Mouse (Mus musculus): Measurements from ENCODE around the gene Neb. TPM values are rescaled to one million over a fixed set of nuclear protein-coding genes. Genes with fewer than 3 reads are reported as not detected.

Gene Neb
- not detected in 2 replicates for polyA plus RNA-seq (2012)

DNA sequence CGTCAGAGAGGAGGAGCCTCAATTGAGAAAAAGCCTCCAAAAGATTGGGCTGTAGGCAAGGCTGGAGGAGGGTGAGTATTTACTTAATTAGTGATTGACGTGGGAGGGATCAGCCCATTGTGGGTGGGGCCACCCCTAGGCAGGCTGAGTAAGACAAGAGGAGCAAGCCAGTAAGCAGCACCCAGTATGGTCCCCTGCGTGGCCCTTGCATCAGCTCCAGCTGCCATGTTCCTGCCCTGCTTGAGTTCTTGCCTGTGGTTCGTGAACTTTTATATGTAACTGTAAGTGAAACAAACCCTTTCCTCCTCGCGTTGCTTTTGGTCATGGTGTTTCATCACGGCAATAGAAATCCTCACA, at the start of gene Neb:
TSS of gene Neb (minus strand) at position 27 of the 357 bp plus-strand sequence.
- no peak for TF ChIP-seq GATA1 (IDR thresholded peaks at IDR 0.05; ENCODE audit: low read length)

DNA sequence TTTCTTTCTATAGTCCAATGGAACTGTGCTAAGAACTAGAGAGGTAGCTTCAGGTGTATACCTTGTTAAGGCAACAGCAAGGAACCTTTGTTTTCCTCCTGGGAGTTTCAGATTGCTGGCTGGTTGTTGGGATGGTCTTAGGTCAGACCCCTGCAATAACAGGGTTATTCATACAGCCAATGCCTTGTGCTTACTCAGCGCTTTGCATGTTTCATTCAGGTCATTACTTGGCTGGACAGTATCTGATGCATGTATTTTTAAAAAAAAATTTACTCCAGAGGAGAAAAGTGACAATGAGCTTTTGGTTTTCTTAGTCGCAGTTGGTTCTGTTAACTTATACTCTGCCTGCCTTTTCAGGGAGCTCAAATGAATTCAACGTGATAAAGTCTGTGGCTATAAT, 49.1 kb upstream of the Neb start:
- TF ChIP-seq GATA1 (IDR thresholded peaks at IDR 0.05; ENCODE audit: low read length): no peak

DNA sequence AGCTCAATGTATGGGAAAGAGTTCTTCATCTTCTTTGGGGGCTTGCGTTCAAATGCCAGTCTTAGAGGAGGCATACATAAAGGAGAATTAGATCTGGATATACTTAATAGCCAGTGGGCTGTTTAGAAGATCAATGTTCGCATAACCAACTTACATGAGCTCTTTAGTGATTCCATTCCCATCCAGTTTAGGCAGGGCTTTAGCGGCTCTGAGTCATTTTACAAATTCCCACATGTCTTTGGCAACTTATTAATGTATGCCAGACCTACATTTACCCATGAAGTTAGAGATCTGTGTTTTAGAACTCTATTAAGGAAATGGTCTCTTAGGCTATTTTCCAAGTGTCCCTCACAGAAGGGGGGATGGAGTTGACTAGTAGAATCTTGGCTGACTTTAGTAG, 47.8 kb upstream of the Neb start:
- TF ChIP-seq GATA1 (IDR thresholded peaks at IDR 0.05; ENCODE audit: low read length): no peak

DNA sequence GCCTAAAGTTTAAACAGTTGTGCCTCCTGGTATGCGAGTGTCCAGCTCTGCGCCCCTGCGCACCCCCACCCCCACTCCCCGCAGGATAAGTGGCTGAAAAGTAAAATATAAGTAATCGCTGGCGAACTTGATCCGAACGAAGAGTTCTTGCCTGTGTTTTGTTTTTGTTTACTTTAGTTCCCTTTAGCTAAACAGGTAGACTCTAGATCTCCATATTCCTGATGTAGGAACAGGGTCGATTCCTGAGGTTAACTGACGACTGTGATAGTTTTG, 47.2 kb upstream of the Neb start:
- TF ChIP-seq GATA1 (IDR thresholded peaks at IDR 0.05; ENCODE audit: low read length): no peak

DNA sequence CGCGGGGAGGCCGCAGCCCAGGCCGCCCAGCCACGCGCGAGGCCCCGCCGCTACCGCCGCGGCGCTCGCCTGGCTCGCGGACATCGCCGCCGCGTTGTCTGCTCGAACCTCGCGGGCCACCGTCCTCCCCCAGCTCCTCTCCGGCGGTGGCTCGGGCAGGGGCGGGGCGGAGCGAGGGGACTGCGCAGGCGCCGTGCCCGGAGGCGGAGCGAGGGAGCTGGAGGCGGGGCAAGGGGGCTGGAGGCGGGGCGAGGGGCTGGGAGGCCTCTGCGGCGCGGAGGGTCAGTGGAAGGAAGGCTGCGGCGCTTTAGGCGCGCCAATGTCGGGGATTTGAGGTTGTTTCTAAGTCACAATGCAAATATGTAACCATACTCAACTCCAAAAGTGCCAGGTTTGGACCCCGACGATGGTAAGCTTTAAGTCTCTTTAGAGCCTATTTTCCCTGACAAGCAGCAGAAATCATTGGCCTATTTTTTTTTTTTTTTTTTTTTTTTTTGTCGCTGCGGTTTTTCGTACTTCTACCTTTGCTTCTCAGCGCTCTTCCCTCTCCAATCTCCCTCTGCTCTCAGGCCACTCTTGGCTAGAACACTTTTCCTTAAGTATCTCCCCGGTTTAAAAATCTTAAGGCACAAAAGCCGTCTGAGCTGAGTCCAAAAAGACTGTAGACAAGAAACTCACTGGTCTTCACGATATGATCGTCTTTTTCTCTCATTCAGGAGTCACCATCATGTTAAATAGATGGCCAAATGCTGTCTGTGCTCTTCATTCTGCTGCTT, 46.7 kb upstream of the Neb start, which contains the start of gene Arl5a:
TSS of gene Arl5a (minus strand) at position 155 of the 776 bp plus-strand sequence.
- TF ChIP-seq GATA1 (IDR thresholded peaks at IDR 0.05; ENCODE audit: low read length): no peak

DNA sequence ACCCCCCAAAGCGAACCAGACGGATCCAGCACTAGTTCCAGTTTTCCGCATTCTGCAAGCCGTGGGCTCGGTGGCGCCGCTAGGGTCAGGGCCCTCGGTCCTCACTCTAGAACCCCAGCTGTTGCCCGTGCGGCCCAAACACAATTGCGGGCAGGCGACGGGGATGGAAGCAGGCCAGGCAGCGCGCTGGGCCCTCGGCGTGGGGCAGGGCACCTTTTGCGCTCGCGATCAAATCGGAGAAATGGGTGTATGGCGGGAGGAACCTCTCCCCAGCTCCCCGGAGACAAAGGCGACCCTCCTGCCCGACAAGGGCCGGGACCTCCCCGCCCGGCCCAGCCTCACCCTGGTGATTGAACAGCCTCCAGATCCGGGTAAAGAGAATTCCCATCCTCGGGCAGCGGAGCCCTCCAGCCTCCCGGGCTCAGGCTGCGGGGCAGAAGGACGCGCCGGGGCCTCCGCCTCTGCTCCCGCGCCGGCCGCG, 46.0 kb upstream of the Neb start:
- no peak for TF ChIP-seq GATA1 (IDR thresholded peaks at IDR 0.05; ENCODE audit: low read length)

DNA sequence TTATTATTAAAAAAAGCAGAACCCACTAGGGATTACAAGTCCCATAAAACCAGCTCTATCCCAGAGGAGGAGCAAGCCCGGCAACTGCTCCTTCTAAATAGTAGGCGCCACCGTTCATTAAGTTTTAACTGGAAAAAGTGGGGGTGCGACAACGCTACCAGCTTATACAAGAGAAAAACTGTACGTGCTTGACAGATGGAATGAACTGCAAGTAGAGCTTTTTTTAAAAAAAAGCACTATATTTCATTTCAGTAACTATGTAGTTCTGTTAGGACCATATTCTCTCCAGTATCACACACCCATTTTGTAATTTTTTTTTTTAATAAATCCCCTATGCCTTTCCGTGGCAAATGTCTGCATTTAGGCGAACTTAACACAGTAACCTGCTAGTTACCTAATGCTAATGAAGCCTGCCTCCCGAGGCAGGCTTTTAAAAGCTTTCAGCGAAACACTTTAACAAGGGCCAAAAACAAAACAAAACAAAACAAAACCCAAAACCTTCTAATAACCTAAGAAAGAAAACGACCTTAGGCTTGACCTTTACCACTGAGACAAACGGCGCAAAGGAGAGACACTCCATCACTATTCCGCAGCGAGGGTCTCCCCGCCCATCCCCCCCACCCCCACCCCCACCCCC, 45.5 kb upstream of the Neb start:
- TF ChIP-seq GATA1 (IDR thresholded peaks at IDR 0.05; ENCODE audit: low read length): no peak

DNA sequence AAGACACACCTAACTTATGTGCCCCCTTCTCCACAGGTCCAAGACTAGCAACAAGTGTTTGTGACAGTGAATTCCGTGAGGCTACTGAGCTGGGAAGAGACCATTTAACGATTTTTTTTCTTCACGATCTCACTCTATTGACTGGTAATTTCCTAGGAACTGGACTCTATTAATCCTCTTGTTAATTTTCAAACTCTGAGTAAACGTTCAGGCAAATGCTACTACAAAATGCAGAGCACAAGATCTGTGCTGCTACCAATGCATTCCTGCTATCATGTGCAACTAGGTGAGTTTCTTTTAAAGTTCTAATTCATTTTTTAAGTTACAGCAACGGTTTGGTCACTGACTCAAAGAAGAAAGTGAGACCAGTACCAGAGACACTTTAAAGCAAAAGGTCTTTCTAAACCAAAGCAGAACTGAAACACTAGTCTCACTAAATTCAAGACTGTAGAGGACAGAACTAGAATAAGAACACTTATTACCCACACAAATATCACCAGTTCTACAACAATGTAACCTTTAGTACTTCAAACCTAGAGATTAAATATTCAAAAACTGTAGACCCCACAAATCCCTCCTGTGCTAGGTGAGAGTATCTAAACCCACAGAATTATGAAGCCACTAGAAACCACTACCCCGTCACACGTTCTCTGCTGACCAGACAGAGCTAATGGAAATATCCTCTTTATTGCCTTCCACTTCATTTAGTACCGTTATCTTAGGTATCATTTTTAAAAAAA, 44.8 kb upstream of the Neb start:
- TF ChIP-seq GATA1 (IDR thresholded peaks at IDR 0.05; ENCODE audit: low read length): no peak

DNA sequence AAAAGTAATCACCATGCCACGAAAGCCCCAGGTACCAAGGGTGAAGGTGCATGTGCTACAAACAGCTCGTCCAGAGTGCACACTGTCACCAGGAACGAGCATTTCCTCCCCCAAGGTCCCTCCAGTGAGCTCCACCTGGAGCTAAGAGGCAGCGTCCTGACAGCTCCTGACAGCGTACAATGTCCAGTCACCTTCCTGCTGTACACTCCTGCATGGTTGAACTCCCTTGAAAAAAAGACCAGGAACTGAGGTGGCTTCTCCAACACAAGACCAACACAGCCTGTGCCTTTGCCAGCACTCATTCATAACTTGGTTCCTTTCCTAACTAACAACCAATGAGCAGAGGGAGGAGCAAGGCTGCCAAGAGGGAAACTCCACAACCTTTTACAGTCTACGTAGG, 42.9 kb upstream of the Neb start:
- TF ChIP-seq GATA1 (IDR thresholded peaks at IDR 0.05; ENCODE audit: low read length): no peak

DNA sequence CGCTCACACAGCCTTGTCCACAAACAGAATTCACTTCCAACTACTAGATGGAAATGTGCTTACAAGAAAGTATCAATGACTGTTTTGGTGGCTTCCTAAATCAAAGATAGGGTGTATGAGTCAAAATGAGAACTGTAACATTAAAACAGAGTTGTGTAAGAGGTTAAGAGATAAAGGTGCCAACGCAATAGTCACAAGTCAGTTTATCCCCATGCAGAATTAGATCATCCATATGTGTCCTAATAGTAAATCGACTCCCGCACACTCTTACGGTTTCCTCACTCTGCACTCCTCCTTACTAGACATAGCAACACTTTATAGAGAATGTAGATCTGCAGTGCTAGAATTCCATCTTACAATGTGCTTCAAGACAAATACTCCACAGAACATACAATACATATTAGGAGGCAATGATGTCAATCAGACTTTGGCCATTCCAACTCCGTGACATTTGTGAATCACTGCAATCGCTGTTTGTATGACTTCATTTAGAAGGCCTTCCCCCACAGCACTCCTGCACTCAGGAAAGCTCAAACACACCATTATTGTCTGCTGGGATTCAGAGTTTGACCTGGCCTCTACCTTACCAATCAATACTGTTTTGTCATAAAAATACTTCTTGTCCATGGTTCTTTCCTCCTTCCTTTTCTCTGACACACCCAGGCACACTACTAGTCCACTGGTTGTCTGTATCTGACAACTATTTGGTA, 41.9 kb upstream of the Neb start:
- no peak for TF ChIP-seq GATA1 (IDR thresholded peaks at IDR 0.05; ENCODE audit: low read length)

DNA sequence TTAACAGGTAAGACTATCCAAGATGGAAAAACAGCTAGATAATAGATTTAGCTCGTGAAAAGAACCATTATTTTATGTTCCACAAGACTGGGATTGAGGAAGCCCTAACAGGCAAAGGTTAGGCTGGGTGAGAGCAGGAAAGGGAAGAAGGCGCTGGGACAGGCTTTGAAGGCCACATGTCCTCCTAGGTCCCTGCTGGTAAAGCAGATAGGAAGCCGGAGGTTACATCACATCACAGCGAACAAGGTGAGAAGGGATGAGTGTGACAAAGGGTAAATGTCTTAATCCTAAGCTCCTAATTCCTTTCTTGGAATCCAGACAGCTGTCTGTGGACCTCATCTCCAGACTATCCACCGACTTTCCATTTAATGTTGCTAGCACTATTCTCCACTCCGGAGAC, 41.0 kb upstream of the Neb start:
- TF ChIP-seq GATA1 (IDR thresholded peaks at IDR 0.05; ENCODE audit: low read length): no peak

DNA sequence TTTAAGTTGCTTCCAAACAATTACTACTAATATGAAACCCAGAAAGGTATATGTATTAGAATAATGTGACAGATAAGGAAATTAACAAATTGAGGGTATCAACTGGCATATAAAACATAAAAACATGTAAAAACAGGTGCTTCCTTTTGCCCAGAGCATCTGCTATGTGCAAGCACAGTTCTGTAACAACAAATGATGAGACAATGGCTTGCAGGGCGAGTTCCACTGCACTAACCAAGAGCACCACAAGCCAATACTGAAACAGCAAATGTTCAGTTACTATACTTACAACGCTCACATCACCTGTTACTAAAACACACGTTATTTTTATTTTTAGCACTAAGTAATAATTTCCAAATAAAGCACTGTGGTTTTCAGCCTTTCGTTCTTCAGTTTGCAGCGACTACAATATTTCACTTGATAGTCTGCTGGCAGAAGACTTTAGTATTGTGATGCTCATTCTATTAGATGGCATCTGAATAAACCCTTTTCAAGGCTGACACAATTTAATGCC, 34.3 kb upstream of the Neb start:
- no peak for TF ChIP-seq GATA1 (IDR thresholded peaks at IDR 0.05; ENCODE audit: low read length)

DNA sequence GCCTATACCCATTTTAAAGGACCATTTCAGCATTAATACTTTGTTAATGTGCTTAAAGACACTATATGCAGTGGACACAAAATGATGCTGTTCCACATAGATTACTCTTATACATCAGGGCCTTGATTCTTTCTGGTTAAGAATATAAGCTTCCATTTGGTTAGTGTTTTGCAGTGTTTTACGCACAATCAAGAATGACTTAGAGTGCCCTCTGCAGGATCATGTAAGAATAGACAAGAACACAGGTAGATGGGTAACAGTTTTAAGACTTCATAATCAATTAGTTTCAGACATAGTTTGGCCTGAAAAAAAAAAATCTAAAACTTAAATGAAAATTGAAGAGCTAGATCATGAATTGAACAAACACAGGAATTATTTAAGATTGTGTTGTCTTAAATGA, 28.2 kb upstream of the Neb start:
- no peak for TF ChIP-seq GATA1 (IDR thresholded peaks at IDR 0.05; ENCODE audit: low read length)

DNA sequence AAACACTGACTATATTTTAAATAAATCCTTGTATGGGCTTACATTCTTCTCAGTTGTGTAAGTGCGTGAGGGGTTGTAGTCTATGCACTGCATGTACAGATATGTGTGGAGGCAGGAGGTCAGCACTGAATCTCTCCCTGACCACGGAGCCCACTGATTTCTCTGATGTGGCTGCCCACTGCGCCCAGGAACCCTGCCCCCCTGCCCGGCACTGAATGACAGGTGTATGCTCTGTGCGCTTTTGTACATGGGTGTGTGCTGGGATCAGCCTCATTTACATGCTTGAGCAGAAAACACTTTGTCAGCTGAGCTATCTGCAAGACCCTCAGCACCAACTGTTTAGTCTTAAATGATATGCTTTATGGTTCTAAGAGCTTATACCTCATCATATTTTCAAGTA, 27.0 kb upstream of the Neb start:
- no peak for TF ChIP-seq GATA1 (IDR thresholded peaks at IDR 0.05; ENCODE audit: low read length)

DNA sequence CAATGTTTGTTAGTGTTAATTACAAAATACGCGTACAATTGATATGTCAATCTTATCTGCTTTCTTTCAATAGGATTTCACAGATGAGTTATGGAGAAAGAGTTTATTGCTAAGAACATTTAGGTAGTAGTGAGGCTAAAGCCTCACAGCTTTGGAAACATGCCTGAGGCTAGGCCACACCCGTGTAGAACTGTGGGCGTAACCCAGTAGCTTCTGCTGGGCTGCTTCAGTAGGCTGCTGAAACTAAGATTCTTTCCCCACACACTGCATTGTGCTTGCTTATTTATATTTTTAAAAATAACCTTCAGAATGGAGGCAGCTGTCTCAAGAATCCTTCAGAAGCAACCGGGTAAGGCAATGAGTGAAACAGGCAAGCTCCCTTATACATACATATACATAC, 16.3 kb upstream of the Neb start:
- TF ChIP-seq GATA1 (IDR thresholded peaks at IDR 0.05; ENCODE audit: low read length): no peak

Measured in G1E-ER4 (cell line).